Mouse (Mus musculus): Measurements from ENCODE around the gene Il15.

DNA sequence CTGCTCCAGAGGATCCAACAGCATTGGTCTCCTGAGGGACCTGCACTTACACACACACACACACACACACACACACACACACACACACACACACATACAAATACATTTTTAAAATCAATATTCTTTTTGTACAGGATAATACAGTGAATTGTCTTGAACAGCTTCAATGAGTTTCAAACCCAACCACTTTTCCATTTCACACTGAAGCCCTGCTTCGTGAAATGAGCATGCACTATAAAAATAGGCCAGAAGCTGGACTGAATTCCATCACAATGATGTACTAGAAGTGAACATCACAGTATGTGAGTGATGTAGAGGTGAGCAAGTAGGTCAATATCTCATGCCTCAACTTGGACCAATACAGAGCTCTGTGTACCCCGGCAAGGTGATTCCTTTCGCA is 1.0 kb upstream of the Il15 start:
- TF ChIP-seq CTCF (IDR thresholded peaks at IDR 0.05; ENCODE audit: borderline replicate concordance, control insufficient read depth, extremely low read depth, insufficient read depth, low read length, poor library complexity) (no peak), POLR2A (IDR thresholded peaks at IDR 0.05; ENCODE audit: control insufficient read depth, extremely low read depth, insufficient read depth, low read length, poor library complexity) (no peak)
